Mouse (Mus musculus) thymus, postnatal 10 days (tissue): Measurements from ENCODE around the gene Cct8l1.

Source experiments
- DNase-seq, 2 experiments: peaks; one replicate each; pipeline ENCODE4 v3.0.0; 2021; ENCODE audit warnings: low spot score in 2 of 2

Cct8l1 gene

GRCm38 (mm10) chr5:25529529-25530421 lies 13.9 kb downstream of the Cct8l1 start:
- DNase-seq, result peak; percentile 99 to 100

GRCm38 (mm10) chr5:25530629-25531028 lies 14.8 kb downstream of the Cct8l1 start:
- no peak for DNase-seq

GRCm38 (mm10) chr5:25532256-25533147 lies 16.6 kb downstream of the Cct8l1 start:
- DNase-seq, result peak; percentile 17 to 20

GRCm38 (mm10) chr5:25533298-25533697 lies 17.4 kb downstream of the Cct8l1 start:
- DNase-seq, result no peak

GRCm38 (mm10) chr5:25535566-25535965 lies 19.7 kb downstream of the Cct8l1 start:
- no peak for DNase-seq

GRCm38 (mm10) chr5:25536451-25536850 lies 20.6 kb downstream of the Cct8l1 start:
- DNase-seq, result no peak

GRCm38 (mm10) chr5:25536921-25537409 lies 21.1 kb downstream of the Cct8l1 start:
- no peak for DNase-seq

- DNase-seq, result no peak
Measured at GRCm38 (mm10) chr5:25540412-25540811, 24.5 kb downstream of the Cct8l1 start.

GRCm38 (mm10) chr5:25540921-25541320 lies 25.1 kb downstream of the Cct8l1 start:
- no peak for DNase-seq

GRCm38 (mm10) chr5:25541661-25542060 lies 25.8 kb downstream of the Cct8l1 start:
- no peak for DNase-seq

- DNase-seq, result no peak
Measured at GRCm38 (mm10) chr5:25544061-25544460, 28.2 kb downstream of the Cct8l1 start.

GRCm38 (mm10) chr5:25544566-25544965 lies 28.7 kb downstream of the Cct8l1 start:
- DNase-seq, result no peak

GRCm38 (mm10) chr5:25546912-25547311 lies 31.0 kb downstream of the Cct8l1 start:
- no peak for DNase-seq

GRCm38 (mm10) chr5:25550912-25551311 lies 35.0 kb downstream of the Cct8l1 start:
- DNase-seq, result no peak

GRCm38 (mm10) chr5:25554210-25554609 lies 38.3 kb downstream of the Cct8l1 start:
- no peak for DNase-seq

- DNase-seq, result no peak
Measured at GRCm38 (mm10) chr5:25554689-25555088, 38.8 kb downstream of the Cct8l1 start.

GRCm38 (mm10) chr5:25555684-25556083 lies 39.8 kb downstream of the Cct8l1 start:
- no peak for DNase-seq

- no peak for DNase-seq
Measured at GRCm38 (mm10) chr5:25556363-25556762, 40.5 kb downstream of the Cct8l1 start.
